Mouse (Mus musculus) hindbrain, embryonic 15.5 days (tissue): Measurements from ENCODE around the gene Capza3. TPM values are rescaled to one million over a fixed set of nuclear protein-coding genes. Genes with fewer than 3 reads are reported as not detected.
A peak's percentile ranks its signal among the peaks of the same experiment; 100 is the strongest.

Experiments
- ATAC-seq: fragments of 200-750 bp; cut with Nextera tagmentation; 2 replicates; pipeline ENCODE4 v1.8.0; 2017; ENCODE audit warnings: low read depth, moderate number of reproducible peaks, moderate TSS enrichment; ENCODE audit not compliant: low FRiP score
- H3K27ac ChIP-seq: fragments of 300-500 bp; sonication (generic); replicated peaks from 2 replicates; pipeline ENCODE4 v1.5.1; 2015; ENCODE audit warnings: mild to moderate bottlenecking, inconsistent platforms
- H3K27me3 ChIP-seq: fragments of 300-500 bp; sonication (generic); 2 replicates; pipeline ENCODE4 v1.6.1; 2015; ENCODE audit warnings: control low read depth, inconsistent platforms
- H3K36me3 ChIP-seq: fragments of 300-500 bp; sonication (generic); 2 replicates; pipeline ENCODE4 v1.6.1; 2015; ENCODE audit warnings: control low read depth, inconsistent platforms
- H3K4me1 ChIP-seq: fragments of 300-500 bp; sonication (generic); replicated peaks from 2 replicates; pipeline ENCODE4 v1.6.1; 2015; ENCODE audit warnings: control low read depth, inconsistent platforms
- H3K4me2 ChIP-seq: fragments of 300-500 bp; sonication (generic); 2 replicates; pipeline ENCODE4 v1.6.1; 2015; ENCODE audit warnings: moderate library complexity, mild to moderate bottlenecking, inconsistent platforms
- H3K4me3 ChIP-seq: fragments of 300-500 bp; sonication (generic); 2 replicates; pipeline ENCODE4 v1.5.1; 2015; ENCODE audit warnings: mild to moderate bottlenecking, inconsistent platforms
- H3K9ac ChIP-seq: fragments of 300-500 bp; sonication (generic); 2 replicates; pipeline ENCODE4 v1.6.1; 2015; ENCODE audit warnings: inconsistent platforms
- H3K9me3 ChIP-seq: fragments of 300-500 bp; sonication (generic); 2 replicates; pipeline ENCODE4 v1.6.1; 2016; ENCODE audit warnings: control low read depth, inconsistent platforms
- WGBS: fragments of 180-500 bp; shearing (Covaris S2); methylation state at CpG from one replicate; pipeline ENCODE4 v1.1.7; 2015; 5-methylcytosine and 5-hydroxymethylcytosine counted together
- polyA plus RNA-seq: library from polyadenylated mRNA; unstranded; fragments of >200 nt; fragmentation: Nextera tagmentation; extraction: Ambion mirVana; gene quantifications from 2 replicates; pipeline ENCODE4 v1.2.1, GENCODE M21; 2015

Gene Capza3
- polyA plus RNA-seq: not detected in 2 replicates

DNA sequence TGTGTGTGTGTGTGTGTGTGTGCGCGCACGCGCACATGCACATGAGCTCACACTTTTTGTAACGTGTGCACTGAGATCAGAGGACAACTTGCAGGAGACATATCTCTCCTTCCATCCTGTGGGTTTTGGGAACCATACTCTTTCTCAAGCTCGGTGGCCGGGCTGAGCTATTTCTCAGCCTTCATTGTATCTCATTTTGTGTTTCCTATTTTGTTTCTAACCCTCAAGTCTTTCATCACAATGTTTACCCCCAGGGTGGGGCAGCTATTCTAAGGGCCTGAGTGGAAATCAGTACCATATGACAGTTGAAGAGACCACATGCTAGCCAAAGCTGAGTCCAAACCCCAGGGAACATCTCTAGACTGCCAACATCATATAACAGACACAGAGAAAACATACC lies at the start of gene Capza3:
TSS of gene Capza3 (plus strand) at position 301 of the 400 bp plus-strand sequence.
- no peaks in the 10 kb centered on the region for H3K36me3 ChIP-seq
- WGBS: 92% methylated on average over 7 of the region's 7 CpGs
- no peak for ATAC-seq

DNA sequence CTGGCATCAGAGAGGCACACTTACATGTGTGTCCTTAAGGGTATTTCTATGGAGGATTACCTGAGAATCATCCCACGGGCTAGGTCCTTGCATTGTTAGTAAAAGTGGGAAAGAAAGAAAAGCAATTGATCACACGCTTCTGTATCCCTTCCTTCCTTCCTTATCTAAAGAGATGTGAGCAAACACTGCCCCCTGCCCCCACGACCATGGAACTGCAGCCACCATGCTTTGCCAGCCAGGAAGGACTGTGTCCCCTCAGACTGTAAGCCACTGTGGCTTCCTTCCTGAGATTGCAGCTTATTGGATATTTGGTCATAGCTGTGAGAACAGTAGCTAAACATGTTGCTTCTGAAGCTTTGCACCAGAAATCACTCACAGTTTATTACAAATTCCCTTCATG lies 35.9 kb upstream of the Capza3 start:
- H3K27ac ChIP-seq: no peak overlapping the region
- no peak for ATAC-seq
- no peak overlapping the region for H3K4me3 ChIP-seq
- H3K36me3 ChIP-seq: no peaks in the 10 kb centered on the region
- WGBS: 78% methylated on average over 3 of the region's 3 CpGs
- peaks cover 4% of the 10 kb centered on the region; the same call in 1 of the 2 replicates for H3K9me3 ChIP-seq
- H3K9ac ChIP-seq: no peak overlapping the region
- H3K4me1 ChIP-seq: no peaks in the 10 kb centered on the region
- no peak overlapping the region for H3K4me2 ChIP-seq
- no peaks in the 10 kb centered on the region for H3K27me3 ChIP-seq

More for the DNA sequence above, at the start of gene Capza3:
- Histone ChIP-seq H3K27ac (no peak within 1 kb of the TSS), H3K4me3 (no peak within 1 kb of the TSS), H3K27me3 (no peaks in the 10 kb centered on the region), H3K9ac (no peak within 1 kb of the TSS), H3K4me1 (no peaks in the 10 kb centered on the region), H3K9me3 (no peaks in the 10 kb centered on the region), H3K4me2 (no peak within 1 kb of the TSS)

DNA sequence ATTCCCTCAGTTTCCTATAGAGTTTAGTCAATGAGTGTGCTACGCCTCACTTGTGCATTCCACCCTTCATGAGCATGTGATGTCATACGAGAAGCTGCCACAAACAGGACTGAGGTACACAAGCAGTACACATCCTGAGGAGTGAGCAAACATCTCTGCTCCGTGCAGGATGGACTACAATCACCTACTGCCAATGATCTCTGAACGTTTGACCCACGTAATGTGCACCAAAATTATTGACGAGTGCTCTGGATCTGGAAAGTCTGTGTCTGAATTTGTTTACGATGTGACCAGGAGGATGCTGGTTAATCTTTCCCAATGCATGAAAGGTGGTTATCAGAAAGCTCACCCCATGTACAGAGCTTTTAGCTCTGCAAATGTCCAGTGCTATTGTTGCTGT lies 16.6 kb upstream of the Capza3 start:
- Histone ChIP-seq H3K9ac (no peak overlapping the region), H3K9me3 (no peaks in the 10 kb centered on the region), H3K27ac (no peak overlapping the region), H3K36me3 (no peaks in the 10 kb centered on the region), H3K4me1 (no peaks in the 10 kb centered on the region), H3K4me2 (no peak overlapping the region), H3K27me3 (no peaks in the 10 kb centered on the region), H3K4me3 (no peak overlapping the region)
- ATAC-seq: no peak
- 84% methylated on average over 7 of the region's 7 CpGs for WGBS

DNA sequence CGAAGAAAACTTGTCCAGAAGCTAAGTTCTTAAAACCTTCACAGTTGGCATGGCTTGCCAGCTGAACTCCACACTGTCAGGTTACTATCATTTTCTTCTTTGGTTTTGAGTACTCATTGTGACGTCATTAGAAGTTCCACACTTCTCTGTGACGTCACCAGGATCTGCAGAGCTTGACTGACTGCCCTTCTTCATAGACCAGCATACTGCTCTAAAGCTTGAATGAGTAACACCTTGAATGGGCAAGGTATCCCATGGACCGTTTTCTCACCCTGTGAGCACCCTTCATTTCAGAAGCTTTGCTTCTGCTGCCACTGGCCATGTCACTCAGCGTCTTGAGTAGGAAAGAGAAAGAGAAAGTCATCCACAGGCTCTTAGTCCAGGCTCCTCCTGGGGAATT lies 305 bp downstream of the Capza3 start, which contains the start of gene Plcz1:
TSS of gene Plcz1 (minus strand) at position 101 of the 400 bp plus-strand sequence.
- WGBS: 87% methylated on average over 5 of the region's 5 CpGs
- Histone ChIP-seq H3K4me1 (no peaks in the 10 kb centered on the region), H3K4me3 (no peak within 1 kb of the TSS), H3K9ac (no peak within 1 kb of the TSS), H3K27ac (no peak within 1 kb of the TSS), H3K4me2 (no peak within 1 kb of the TSS), H3K27me3 (no peaks in the 10 kb centered on the region), H3K9me3 (no peaks in the 10 kb centered on the region), H3K36me3 (no peaks in the 10 kb centered on the region)
- no peak for ATAC-seq

DNA sequence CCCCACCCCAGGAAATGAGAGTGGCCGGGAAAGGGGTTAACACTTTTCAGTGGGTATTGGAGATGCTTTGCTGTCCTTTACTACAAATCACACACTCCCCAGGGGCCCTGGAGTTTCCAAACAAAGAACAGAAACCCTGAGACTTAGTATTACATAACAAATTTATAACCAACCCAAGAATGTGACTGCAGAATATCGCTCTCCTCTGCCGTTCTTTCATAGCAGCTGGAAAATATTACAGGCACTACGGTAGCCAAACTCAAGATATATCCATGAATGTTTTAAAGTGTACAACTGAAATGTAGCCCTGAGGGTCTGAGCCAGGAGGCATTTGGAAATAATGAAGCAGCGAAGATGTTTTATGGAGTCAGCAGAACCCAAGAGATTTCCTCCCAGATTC lies 10.4 kb downstream of the Capza3 start:
- WGBS: 85% methylated on average over 5 of the region's 5 CpGs
- Histone ChIP-seq H3K9ac (no peak overlapping the region), H3K4me3 (no peak overlapping the region), H3K36me3 (no peaks in the 10 kb centered on the region), H3K27ac (no peak overlapping the region), H3K4me2 (no peak overlapping the region), H3K27me3 (no peaks in the 10 kb centered on the region), H3K4me1 (no peaks in the 10 kb centered on the region), H3K9me3 (no peaks in the 10 kb centered on the region)
- no peak for ATAC-seq

DNA sequence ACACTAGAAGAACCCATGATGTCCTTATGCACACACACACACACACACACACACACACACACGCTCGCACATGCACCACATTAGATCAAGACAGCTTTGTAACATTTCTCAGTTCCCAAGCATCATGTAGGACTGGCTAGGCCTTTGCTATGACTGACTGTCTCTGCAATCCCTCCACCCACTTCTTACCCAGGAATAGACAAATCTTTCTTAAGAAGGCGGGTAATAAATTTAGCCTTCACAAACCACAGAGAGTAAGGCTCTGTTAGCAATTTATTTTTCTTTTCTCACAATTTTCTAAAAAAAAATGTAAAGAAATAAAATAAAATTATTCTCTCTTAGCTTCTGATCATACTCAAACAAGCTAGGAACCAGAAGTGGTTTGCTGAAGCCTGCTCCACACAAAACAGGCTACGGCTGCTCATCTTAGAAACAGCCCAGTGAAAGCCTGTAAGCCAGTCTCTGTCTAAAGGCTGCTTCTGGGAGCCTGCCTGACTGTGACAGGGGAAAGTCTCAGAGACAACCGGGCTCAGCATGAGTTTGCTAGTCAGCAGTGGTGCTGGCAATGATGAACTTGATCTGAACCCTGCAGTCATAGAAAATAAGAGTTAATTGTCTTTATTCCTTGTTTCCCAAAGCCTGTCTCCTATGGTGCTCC lies 13.3 kb downstream of the Capza3 start:
- Histone ChIP-seq H3K27ac (no peak overlapping the region), H3K36me3 (no peaks in the 10 kb centered on the region), H3K9ac (no peak overlapping the region), H3K4me3 (no peak overlapping the region), H3K4me1 (no peaks in the 10 kb centered on the region), H3K9me3 (no peaks in the 10 kb centered on the region), H3K27me3 (no peaks in the 10 kb centered on the region), H3K4me2 (no peak overlapping the region)
- 73% methylated on average over 5 of the region's 5 CpGs for WGBS
- ATAC-seq: no peak

DNA sequence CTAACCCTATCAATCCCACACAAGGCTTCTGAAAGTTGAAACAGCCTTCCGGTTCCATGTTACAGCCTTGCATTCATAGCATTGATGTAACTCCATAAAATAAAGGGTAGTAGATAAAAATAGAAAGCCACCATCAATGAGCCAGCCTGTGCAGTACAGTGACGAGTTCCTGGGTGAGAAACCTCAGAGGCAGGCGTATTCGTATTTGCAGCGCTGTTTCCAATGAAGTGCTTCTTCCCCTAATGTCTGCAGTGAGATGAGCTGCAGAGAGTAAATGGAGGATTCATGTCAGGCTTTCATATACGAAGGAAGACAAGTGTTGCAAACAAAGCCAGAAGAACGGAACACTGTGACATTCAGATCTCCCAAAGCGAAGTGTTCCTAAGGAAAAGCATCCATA lies 28.1 kb downstream of the Capza3 start:
- Histone ChIP-seq H3K9ac (no peak overlapping the region), H3K27me3 (no peaks in the 10 kb centered on the region), H3K4me2 (no peak overlapping the region), H3K27ac (no peak overlapping the region), H3K4me1 (no peaks in the 10 kb centered on the region), H3K4me3 (no peak overlapping the region), H3K36me3 (no peaks in the 10 kb centered on the region), H3K9me3 (no peaks in the 10 kb centered on the region)
- no peak for ATAC-seq
- WGBS: 80% methylated on average over 8 of the region's 8 CpGs

DNA sequence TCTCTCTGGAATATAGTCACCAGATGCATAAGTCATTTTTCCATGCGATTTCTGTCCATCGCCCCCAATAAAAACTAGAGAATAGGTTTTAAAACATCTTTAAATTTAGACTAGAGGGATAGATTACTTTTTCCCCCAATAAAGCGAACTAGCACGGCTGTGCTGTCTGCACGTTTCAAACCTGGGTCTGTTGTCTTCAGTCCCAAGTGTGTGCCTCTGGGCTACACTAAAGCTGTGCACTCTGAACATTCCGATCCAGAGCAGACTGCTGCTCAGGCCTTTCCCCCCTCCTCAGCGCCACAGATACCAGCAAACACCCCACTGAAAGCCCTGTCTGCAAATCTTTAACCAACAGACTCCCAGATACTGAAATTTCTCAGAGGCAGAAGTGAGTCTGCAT lies 39.9 kb downstream of the Capza3 start:
- WGBS: 84% methylated on average over 7 of the region's 7 CpGs
- Histone ChIP-seq H3K36me3 (no peaks in the 10 kb centered on the region), H3K4me1 (no peaks in the 10 kb centered on the region), H3K9me3 (no peaks in the 10 kb centered on the region), H3K9ac (no peak overlapping the region), H3K27ac (no peak overlapping the region), H3K4me2 (no peak overlapping the region), H3K4me3 (no peak overlapping the region), H3K27me3 (no peaks in the 10 kb centered on the region)
- ATAC-seq: no peak

DNA sequence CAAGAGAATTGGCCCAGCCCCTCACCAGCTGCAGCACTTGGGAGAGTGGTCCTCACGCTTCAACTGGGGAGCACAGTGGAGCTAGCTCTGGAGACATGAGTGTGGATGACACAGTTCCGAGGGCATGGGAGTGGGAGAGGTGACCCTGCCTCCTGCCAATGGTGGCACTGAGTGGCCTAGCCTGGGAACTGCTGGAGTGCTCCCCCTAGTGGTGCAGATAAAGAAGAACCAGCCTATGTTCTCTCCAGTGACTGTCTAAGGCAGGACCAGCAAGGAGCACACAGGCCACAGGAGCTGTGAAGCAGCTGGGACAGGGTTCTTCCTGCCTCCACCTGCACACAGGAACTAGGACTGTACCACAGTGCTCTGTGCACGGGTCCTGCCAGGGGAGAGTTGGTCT lies 40.7 kb downstream of the Capza3 start:
- Histone ChIP-seq H3K9me3 (no peaks in the 10 kb centered on the region), H3K4me2 (no peak overlapping the region), H3K27me3 (no peaks in the 10 kb centered on the region), H3K27ac (no peak overlapping the region), H3K4me1 (no peaks in the 10 kb centered on the region), H3K4me3 (no peak overlapping the region), H3K9ac (no peak overlapping the region), H3K36me3 (no peaks in the 10 kb centered on the region)
- 86% methylated on average over 3 of the region's 3 CpGs for WGBS
- peak; percentile 11; the same call in 1 of the 2 replicates for ATAC-seq

DNA sequence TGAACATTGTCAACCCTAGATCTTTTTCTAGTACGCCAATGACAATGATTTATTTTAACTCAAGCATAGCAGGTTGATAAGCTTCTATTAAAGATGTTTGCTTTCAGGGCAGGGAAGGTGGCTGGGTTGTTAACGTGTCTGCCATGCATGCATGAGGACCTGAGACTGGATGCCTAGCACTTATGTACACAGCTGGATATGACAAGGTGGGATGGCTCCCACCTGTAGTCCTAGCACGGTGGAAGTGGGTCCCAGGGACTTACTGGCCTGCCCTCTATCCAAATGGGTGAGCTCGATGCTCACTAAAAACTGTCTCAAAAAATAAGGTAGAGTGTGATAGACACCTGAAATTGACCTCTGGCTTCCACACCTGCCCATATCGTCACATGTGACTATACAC lies 48.8 kb downstream of the Capza3 start:
- H3K4me2 ChIP-seq: no peak overlapping the region
- WGBS: 94% methylated on average over 5 of the region's 5 CpGs
- no peak overlapping the region for H3K4me3 ChIP-seq
- no peaks in the 10 kb centered on the region for H3K4me1 ChIP-seq
- H3K27me3 ChIP-seq: no peaks in the 10 kb centered on the region
- ATAC-seq: no peak
- no peaks in the 10 kb centered on the region for H3K36me3 ChIP-seq
- no peak overlapping the region for H3K9ac ChIP-seq
- H3K27ac ChIP-seq: no peak overlapping the region
- no peaks in the 10 kb centered on the region for H3K9me3 ChIP-seq

Other genes with a start within 250 kb of the Capza3 start
- 0.12 and 0.23 TPM in 2 replicates for gene Plcz1, start 205 bp downstream of the Capza3 start, polyA plus RNA-seq